Mouse (Mus musculus) common myeloid progenitor, adult 5-6 weeks (primary cell): ENCODE results near the gene Fcho1. TPM values are rescaled to one million over a fixed set of nuclear protein-coding genes. Genes with fewer than 3 reads are reported as not detected.
"Not testable (repeated sequence)": the region's sequence is repeated elsewhere in the genome, so short reads cannot be mapped to it uniquely, and the experiment has no call there.

Experiments
- ATAC-seq: replicated peaks from 2 replicates; pipeline ENCODE4 v1.8.0; 2016; ENCODE audit warnings: low read depth, mild to moderate bottlenecking, moderate TSS enrichment, inconsistent platforms; ENCODE audit not compliant: poor library complexity, severe bottlenecking
- total RNA-seq: library from RNA; stranded (forward); fragments of 200-1000, 187-1606 nt; gene quantifications from 2 replicates; pipeline ENCODE4 v1.2.3, GENCODE M21; 2017

Fcho1 gene
- 64.3 and 91.5 TPM in 2 replicates for total RNA-seq

DNA sequence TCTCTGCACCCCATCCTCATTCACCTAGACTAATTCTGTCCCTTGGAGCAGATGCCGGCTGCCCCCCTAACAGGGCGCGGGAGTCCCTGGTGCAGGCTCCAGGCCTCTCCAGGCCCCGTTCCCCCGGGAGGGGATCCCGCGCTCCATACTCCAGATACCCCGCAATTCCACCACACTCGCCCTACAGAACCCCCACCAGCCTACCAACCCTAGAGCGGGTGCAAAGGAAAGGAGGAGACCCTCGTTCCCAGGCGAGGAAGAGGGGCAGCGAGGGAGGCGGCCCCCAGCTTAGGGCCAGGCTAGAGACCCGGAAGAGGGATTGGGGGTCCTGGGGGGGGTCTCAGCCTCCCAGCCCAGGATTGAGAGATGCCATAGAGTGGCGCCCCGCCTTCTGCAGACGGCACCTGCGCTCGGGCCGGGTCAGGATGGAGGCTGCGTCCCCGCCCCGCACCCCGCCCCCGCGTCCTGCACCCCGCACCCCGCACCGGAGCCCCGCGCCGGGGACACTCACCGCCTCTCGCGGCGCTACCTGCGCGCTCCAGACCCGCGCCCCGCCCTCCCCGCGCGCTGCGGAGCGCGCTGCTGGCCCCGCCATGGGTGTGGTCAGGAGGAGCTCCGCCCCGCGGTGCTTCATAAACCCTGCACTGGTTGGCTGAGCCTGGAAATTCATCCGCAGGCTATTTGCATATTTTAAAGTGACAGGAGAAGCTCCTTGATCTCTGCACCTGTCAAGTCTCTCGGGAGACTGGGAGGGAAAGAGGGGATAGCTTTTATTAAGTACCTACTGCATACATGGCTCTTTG, at the start of gene Fcho1:
Gene Fcho1, minus strand, starts transcription at position 595 of the 803 bp plus-strand sequence.
- ATAC-seq: peak; percentile 51

DNA sequence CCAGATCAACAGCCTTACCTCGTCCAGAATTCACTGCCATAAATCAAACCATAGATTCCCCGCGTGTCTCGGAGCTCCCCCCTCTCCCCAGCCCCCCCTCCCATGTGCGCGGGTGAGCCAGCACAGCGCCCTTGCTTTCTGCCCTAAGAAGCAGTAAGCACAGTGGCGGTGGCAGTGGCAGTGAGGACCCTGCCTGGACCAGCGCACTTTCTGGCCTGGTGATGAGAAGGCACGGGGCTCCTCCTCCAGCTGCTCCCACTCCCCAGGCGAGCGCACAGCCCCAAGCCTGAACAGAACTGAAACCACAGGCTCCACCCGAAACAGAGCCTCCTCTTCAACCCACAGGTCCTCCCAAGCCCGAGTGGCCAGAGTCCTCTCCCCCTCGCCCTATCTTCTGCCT, 45.8 kb upstream of the Fcho1 start:
- no peak for ATAC-seq

DNA sequence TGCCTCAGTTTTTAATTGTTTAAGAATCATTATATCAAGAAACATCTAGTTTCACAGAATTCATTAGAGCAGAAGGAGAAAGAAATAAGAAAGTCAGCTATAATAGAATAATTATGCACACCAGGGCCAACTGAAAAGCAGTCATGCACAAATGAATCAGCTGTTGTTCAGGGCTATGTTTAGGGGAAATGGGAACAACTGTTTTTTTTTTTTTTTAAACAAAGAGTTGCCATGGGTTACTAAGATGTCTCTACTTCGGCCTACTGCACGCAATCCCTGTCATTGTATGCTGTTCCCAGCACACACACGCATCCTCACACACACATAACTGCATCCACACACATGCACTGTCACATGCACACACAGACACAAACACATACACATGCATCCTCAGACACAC, 33.3 kb upstream of the Fcho1 start:
- no peak for ATAC-seq

DNA sequence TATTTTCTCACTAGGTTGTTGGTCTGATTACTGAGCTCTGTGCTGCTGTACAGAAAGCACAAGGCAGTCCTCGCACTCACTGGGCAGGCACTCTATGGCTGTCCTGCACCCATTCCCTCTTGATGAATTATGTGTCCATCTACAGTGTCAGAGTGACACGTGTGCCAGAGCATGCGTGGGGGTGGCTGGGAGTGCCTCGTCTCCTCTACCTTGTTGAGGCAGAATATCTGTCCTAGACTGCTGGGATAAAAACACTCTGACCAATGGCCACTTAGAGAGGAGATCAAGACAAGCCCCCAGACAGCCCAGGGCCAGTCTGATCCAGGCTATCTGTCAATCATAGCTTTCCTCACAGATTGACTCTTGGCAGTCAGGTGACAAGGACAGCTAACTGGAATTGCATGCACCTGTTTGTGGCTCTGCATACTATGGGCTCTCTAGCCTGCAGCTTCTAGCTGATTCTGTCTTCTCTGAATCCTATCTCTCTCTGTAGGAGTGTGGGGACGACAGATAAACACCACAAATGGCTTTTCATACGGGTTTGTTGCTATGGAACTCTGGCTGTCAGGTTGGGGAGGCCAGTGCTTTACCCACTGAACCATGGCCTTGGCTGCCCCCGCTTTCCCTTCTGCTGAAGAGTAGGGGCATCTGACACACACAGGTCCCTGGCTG, 27.5 kb upstream of the Fcho1 start:
- ATAC-seq: not testable (repeated sequence)

DNA sequence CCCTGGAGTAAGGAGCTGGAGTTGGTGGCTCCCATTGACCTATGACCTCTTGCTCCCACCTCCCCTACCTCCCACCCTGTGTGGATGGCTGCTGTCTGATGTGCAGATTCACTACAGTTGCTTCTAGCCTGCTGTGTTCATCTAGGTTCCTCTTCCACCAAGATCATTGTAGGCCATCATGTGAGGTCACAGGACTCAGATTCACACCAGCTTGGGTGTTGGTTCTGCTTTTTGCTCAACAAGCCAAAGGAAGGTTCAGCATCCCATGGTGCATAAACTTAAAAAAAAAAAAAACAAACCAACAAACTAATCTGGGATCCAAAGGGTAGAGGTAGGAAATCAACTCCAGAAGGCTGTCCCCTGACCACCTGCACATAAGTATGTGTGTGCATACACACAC, 26.7 kb upstream of the Fcho1 start:
- ATAC-seq: peak; percentile 59

DNA sequence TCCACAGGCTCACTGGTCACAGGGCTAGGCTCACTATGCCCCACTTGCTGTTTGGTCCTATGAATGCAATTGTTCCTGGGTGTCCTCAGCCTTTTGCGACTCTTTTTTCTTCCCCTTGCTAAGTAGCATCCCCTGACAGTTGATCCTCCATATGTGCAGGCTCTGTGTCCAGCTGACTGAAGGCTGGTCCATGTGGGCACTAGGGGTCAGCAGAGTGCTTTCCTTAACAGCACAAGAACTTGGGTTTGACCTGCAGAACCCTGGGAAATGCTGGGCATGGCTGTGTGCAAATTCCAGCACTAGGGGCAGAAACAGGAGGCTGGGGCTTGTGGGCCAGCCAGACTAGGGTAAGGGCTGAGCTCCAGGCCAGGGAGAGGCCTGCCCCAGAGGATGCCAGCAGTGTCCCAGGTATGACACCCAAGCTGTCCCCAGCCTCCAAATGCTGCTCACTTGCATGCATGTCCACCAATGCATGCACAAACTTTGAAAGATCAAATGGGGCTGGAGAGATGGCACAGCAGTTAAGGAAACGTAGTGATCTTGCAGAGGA, 25.9 kb upstream of the Fcho1 start:
- peak; percentile 42; the same call in 1 of the 2 replicates for ATAC-seq

DNA sequence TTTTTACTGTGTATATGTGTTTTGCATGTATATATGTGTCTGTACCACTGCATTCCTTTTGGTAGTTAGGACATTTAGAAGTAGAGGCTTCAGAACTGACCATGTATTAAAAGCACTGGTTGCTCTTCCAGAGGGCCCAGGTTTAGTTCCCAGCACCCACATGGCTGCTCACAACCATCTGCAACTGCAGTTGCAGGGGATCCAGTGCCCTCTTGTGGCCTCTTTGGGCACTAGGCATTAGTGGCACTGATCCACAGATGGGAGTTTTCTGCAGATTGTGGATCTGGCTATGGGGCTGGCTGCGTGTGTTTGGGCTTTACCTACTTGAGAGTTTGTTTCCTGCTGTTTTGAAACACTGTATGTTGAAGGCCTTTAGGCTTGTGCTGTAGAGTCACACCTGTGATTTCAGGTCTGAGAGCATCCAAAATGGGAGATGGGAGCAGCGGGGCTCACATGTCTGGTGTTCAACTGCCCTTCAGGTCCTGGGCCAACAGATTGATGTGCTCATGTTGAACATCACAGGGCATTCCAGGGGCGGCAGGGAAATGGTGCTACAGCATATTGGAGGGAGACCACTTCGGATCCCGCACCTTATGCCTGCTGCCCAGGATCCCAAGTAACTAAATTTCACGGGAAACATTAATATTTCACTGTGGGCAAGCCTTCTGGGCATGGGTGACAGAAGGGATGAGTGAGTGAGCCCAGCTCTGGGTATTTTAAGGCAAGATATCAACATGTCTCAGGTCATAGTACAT, 24.0 kb upstream of the Fcho1 start:
- not testable (repeated sequence) for ATAC-seq

DNA sequence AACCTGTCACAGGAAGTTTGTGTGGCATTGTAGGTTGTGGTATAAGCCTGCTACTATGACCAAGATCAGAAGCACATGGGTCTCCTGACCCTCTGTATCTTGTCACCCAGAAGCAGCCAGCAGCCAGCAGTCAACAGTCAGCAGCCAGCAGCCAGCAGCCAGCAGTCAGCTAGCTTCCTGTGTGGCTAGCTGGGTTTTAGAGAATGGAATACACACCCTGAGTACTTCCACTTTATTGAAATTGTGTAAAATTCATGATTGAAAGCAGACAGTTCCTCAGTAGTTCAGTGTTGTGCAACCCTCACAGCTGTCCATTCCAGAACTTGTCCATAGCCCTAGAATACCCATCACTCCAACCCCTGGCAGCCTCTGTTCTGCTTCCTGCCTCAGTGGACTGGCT, 21.6 kb upstream of the Fcho1 start:
- ATAC-seq: peak; percentile 81

DNA sequence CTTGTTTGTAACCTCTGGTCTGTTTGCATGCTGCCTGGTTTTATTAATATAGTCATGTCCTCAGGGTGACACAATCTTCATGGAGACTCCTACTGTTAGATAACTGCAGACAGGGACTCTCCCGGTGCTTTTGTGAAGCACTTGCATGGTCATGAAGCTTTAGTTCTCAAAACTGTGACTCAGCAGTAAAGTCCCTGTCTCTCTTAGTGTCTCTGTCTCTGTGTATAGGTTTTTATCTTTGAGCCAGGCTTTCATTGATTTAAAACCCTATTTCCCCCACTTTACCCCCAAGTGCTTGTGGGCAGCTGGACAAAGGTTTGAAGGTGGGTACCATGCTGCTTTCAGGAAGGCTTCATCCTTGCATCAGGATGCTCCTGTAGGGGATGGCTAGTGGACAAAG, 19.8 kb upstream of the Fcho1 start:
- no peak for ATAC-seq

DNA sequence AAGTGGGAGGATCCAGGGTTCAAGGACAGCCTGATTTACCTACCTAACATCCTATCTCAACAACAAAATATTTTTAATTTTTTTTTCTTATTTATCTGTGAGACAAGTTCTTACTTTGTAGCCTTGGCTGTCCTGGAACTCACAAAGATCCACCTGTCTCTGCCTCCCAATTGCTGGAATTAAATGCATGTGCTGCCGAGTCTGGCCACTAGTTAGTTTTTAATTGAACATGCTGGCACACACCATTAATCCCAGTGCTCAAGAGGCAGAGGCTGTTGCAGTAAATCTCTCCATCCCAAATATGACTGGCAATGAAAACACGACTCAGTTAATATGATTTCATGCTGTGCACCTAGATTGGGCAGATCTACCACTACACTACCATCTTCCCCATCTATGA, 17.3 kb upstream of the Fcho1 start:
- ATAC-seq: no peak

DNA sequence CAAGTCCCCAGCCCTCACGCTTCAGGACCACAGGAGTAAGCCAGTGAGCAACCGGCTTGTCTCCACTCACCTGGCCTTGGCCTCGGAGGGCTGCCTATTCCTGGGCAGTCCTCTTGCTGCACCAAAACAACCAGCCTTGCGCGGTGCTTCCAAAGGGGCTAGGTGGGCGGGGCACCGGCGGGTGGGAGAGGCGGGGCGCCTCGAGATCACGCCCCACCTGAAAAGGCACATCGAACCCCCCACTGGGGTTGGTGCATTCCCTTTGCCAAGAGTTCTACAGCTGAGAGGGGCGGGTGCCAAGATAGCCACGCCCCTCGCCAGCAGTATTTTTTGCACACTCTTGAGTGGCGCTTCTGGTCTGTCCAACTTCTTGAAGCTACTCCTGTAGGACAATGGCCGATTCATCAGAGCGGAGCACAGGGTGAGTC, 16.2 kb upstream of the Fcho1 start:
- ATAC-seq: no peak

DNA sequence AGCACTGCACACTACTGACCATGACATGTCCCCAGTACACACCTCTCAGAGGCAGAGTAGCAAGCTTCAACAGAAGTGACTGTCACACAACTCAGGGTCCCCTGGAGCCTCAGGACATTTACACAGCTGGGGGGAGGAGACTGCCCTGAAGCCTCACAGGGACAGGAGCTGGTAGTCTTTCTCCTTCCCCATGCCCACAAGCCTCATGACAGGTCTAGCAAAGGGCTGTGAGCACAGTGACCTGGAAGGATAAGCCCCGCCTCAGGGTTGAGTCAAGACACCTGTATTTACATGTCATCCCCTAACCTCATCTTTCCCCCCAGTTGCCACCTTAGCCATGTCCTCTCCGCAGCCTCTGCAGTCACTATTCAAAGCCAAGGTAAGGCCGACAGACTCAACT, 15.7 kb upstream of the Fcho1 start:
- ATAC-seq: no peak

DNA sequence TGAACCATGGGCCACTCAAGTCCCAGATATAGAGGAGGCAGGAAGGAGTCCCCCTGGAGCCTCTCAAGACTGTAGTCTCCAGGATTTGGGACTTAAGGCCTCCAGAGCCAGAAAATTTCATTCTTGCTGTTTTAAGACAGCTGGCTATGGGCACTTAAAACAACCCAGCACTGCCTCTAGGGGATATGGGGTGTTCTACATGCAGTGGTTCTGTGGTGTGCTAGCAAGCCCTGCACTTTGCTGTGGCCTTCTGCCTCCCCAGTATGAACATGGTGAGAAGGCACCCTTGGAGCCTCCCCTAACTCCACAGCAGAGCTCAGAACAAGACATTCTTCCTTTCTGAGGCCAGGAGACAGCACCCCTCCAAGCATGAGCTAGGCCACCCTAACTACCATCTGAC, 12.8 kb upstream of the Fcho1 start:
- 0 out of 2 replicates have a peak, but pooled peaks have one; percentile 54 for ATAC-seq

DNA sequence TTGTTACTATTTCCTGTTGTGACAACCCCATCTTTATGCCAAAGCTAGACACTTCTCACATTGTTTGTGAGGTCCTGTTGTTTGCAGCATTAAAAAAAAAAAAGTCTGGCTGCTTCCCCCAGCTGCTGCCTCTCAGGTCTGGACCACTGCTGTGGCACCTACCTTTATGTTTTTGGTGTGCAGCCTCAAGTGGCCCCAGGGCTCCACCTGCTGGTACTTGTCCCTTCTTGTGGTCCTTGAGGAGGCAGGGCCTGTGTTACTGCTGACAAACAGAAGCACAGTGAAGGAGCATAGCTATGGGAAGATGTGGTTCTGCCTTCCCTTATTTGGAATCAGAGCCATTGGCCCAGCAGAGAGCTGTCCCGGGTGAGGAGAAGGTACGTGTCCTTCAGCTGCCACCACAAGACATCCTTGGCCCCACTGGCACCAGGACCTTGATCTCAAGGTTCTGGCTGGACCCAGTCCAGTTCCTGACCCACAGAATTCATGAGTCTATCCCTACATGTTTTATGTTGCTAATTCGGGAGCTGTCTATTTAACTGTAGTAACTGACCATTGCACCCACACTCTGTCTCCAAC, 6.2 kb upstream of the Fcho1 start:
- peak; percentile 59 for ATAC-seq

DNA sequence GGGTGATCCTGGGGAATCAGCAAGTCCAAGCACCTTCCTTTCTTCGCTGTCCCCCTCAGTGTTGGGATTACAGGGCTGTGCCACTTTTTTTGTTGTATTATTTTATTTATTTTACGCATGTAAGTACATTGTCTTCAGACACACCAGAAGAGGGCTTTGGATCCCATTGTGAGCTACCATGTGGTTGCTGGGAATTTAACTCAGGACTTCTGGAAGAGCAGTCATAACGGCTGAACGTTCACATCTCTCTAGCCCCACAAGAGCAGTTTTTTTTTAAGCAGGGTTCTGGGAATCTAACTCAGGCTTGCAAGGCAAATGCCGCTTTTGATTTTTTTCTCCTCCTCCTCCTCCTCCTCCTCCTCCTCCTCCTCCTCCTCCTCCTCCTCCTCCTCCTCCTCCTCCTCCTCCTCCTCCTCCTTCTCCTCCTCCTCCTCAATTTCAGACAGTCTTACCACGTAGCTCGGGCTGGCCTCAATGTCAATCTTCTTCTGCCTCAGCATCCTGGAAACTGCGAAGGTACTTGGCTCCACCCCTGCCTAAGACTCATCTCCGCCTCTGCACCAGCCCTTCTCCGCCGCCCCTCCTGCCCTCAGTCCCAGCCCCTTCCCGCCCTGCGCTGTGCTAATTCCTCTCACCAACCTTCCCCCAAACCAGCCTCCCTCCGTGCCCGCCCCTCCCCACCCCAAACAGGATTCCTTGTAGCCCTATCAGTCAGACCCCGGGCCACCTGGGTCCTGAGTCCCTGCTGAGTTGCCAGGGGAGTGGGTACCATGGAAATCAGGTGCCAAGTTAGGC, 3.5 kb upstream of the Fcho1 start:
- ATAC-seq: peak; percentile 50

DNA sequence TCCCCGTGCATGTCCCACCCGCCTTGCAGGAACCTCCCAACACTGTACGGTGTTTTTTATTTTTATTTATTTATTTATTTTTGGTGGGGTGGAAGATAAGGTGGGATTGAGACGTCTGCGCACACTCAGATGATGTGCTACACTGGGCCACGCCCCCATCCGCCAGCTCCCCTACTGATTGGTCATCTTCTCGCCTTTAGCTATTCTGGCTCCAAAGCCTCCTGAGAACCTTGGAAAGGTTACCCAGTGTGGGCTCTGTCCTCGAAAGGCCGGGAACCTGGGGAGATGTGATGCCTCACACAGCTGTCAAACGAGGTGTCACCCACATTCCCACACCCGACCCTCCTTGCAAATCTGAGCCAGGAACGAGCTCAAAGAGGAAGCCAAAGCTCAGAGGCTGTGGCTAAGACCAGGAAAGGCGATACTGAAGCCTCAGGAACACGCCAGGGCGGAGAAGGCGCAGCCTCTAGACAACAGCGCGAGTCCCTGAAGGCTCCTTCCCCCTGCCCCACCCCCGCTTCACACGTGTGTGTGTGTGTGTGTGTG, 2.8 kb upstream of the Fcho1 start:
- ATAC-seq: peak; percentile 32

DNA sequence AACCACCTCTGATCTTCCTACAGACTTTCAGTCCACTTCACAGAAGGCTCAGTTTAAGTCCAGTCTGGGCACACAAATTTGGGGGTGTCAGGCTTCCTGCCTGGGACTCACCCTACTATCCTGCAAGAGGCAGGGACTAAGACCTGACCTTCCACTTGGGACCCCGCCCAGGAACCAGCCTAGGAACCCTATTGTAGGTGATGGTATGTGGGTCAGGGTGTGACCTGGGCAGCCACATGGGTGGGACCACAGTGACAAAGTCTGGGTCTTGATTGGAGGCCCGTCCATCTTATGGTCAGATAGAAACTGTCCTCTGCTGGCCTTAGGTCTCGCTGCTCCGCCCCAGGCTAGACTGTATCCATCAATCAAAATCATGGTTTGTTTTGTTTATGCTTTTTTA, 1.1 kb downstream of the Fcho1 start:
- no peak for ATAC-seq

DNA sequence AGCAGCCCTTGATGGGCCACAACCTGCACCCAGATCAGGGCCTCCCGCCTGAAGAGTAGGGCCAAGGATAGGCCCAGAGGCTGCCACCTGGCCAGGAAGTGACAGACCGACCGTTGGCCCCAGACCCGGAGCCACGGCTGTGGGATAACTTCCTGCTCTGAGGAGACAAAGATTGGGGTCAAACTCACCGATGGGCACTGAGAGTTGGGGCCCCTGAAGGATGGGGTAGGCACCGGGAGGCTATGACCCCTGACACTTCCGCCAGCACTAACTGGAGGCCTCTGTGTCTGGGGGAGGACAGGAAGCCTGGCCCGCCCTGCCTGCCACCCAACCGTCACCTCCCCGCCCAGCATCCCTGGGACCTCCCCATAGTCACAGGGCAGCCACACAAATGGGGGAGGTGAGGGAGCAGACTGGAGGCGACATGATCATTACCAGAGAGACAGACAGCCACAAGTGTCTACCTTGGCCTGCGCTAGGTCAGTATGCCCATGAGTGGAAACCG, 2.4 kb downstream of the Fcho1 start:
- peak; percentile 80 for ATAC-seq

DNA sequence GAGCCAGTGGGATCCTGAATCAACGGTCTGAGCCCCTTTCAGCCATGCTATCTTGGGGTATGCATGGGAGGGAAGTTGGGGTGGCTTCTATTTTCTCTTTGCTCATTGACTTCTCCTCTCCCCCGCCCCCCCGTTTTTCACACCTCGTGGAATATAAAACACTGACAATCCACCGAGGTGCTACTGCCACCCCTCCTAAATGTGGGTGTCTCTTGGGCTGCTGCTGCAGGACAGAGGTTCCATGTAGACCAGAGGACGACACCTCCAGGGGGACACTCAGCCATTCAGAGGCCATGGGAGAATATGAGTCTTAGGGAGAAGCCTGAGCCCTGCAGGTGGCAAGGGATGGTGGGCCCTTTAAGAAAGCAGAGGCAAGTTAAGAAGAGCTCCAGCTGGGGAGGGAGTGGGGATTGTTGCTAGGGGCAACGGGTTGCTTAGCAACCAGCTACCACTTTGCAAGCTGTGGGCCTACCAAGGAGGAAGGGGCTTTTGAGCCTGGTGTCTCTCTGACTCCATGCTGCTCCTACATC, 5.5 kb downstream of the Fcho1 start:
- no peak for ATAC-seq
